Comparison of ENCODE assay signal across 15 mouse cellular contexts in genomic region chr16:35159991-35160390, GRCm38 (mm10). TPM values are rescaled to one million over a fixed set of nuclear protein-coding genes. Genes with fewer than 3 reads are reported as not detected.
A peak's percentile ranks its signal among the peaks of the same experiment; 100 is the strongest.
DNase-seq lines count a peak whose midpoint lies in the region; ATAC-seq and TF ChIP-seq lines count a peak whose summit lies in the region.
"Had no signal": no experiment of that assay in that cellular context is flagged by ENCODE, and none has a peak within 500 bp of the region (broad histone marks: within the 10 kb centered on the region; RNA-seq: fewer than 3 reads in every experiment).

No protein-coding gene starts in this region.

- H3K9me3 ChIP-seq in limb, embryonic 12.5 days = no peaks in the 10 kb centered on the region
- H3K9me3 ChIP-seq in limb, embryonic 10.5 days (replicated peaks) = no peaks in the 10 kb centered on the region
- no peaks in the 10 kb centered on the region for H3K9me3 ChIP-seq in hindbrain, postnatal 0 days (ENCODE audit: low read length)
- no peaks in the 10 kb centered on the region for H3K9me3 ChIP-seq in liver, embryonic 12.5 days (replicated peaks)
- H3K9me3 ChIP-seq: embryonic facial prominence, embryonic 12.5 days had no signal

- no peaks in the 10 kb centered on the region for H3K36me3 ChIP-seq in limb, embryonic 12.5 days
- no peaks in the 10 kb centered on the region for H3K36me3 ChIP-seq in limb, embryonic 10.5 days
- no peaks in the 10 kb centered on the region for H3K36me3 ChIP-seq in hindbrain, postnatal 0 days (ENCODE audit: insufficient read depth, low read length)
- no peaks in the 10 kb centered on the region for H3K36me3 ChIP-seq in liver, embryonic 12.5 days
- H3K36me3 ChIP-seq: embryonic facial prominence, embryonic 12.5 days had no signal

- H3K4me2 ChIP-seq in limb, embryonic 12.5 days = 0 out of 2 replicates have a peak overlapping the region, but pooled peaks have one; percentile 5
- H3K4me2 ChIP-seq in hindbrain, postnatal 0 days (ENCODE audit: low read depth, low read length) = peak overlapping the region; percentile 91
- no peak overlapping the region for H3K4me2 ChIP-seq in liver, embryonic 12.5 days
- H3K4me2 ChIP-seq: embryonic facial prominence, embryonic 12.5 days; liver, embryonic 11.5 days had no signal

- no peak overlapping the region for H3K4me3 ChIP-seq in limb, embryonic 12.5 days (replicated peaks)
- no peak overlapping the region for H3K4me3 ChIP-seq in limb, embryonic 10.5 days
- peak overlapping the region; percentile 10; the same call in 1 of the 2 replicates for H3K4me3 ChIP-seq in hindbrain, postnatal 0 days (ENCODE audit: low read length)
- H3K4me3 ChIP-seq in liver, embryonic 12.5 days = no peak overlapping the region
- H3K4me3 ChIP-seq: embryonic facial prominence, embryonic 12.5 days had no signal

- 65% methylated on average over 4 of the region's 4 CpGs for WGBS in limb, embryonic 12.5 days
- WGBS in limb, embryonic 10.5 days = 82% methylated on average over 4 of the region's 4 CpGs
- 38% methylated on average over 4 of the region's 4 CpGs for WGBS in hindbrain, postnatal 0 days
- 56% methylated on average over 4 of the region's 4 CpGs for WGBS in liver, embryonic 12.5 days (ENCODE audit: insufficient replicate concordance)

- ATAC-seq in frontal cortex, adult (ENCODE audit: low TSS enrichment) = peak; percentile 31
- ATAC-seq in limb, embryonic 12.5 days (ENCODE audit: insufficient number of reproducible peaks, insufficient read depth, low FRiP score, low TSS enrichment, low read depth) = no peak
- ATAC-seq in hindbrain, postnatal 0 days = no peak
- ATAC-seq in liver, embryonic 12.5 days = no peak
- ATAC-seq: inflammation-experienced regulatory T-cells, adult 6 months had no signal

- peaks cover 30% of the 10 kb centered on the region for H3K27me3 ChIP-seq in limb, embryonic 12.5 days
- H3K27me3 ChIP-seq in limb, embryonic 10.5 days (ENCODE audit: low read depth, poor library complexity, severe bottlenecking) = peaks cover 43% of the 10 kb centered on the region
- no peaks in the 10 kb centered on the region for H3K27me3 ChIP-seq in hindbrain, postnatal 0 days (ENCODE audit: insufficient read depth, low read length)
- peaks cover 86% of the 10 kb centered on the region for H3K27me3 ChIP-seq in liver, embryonic 12.5 days (replicated peaks)

- no peak overlapping the region for H3K9ac ChIP-seq in limb, embryonic 12.5 days (replicated peaks)
- no peak overlapping the region for H3K9ac ChIP-seq in hindbrain, postnatal 0 days (replicated peaks; ENCODE audit: low read length)
- no peak overlapping the region for H3K9ac ChIP-seq in liver, embryonic 12.5 days
- H3K9ac ChIP-seq: embryonic facial prominence, embryonic 12.5 days had no signal

- DNase-seq in frontal cortex, postnatal 14 days (ENCODE audit: low spot score in 2 of 2) = no peak
- no peak for DNase-seq in limb, embryonic 10.5 days (ENCODE audit: low spot score)
- DNase-seq in hindbrain, postnatal 0 days (ENCODE audit: low spot score) = peak; percentile 75
- DNase-seq in right cerebral cortex, postnatal 10 days (ENCODE audit: low spot score in 2 of 2) = peak; percentile 64 to 88
- DNase-seq in cerebellum, adult 9-10 months = no peak
- DNase-seq: cerebellum, adult 11 months; gastrocnemius, adult 2 months; lung, postnatal 4 days; thymus, postnatal 25 days had no signal

- no peak for TF ChIP-seq CTCF in hindbrain, postnatal 0 days (IDR thresholded peaks at IDR 0.05; ENCODE audit: low read depth)

- peaks cover 53% of the 10 kb centered on the region for H3K4me1 ChIP-seq in limb, embryonic 12.5 days (replicated peaks)
- H3K4me1 ChIP-seq in limb, embryonic 10.5 days = peaks cover 38% of the 10 kb centered on the region
- peaks cover 48% of the 10 kb centered on the region for H3K4me1 ChIP-seq in hindbrain, postnatal 0 days (ENCODE audit: insufficient read depth, low read length)
- H3K4me1 ChIP-seq in liver, embryonic 12.5 days = peaks cover 13% of the 10 kb centered on the region

- H3K27ac ChIP-seq in limb, embryonic 12.5 days = no peak overlapping the region
- H3K27ac ChIP-seq in limb, embryonic 10.5 days = no peak overlapping the region
- no peak overlapping the region for H3K27ac ChIP-seq in hindbrain, postnatal 0 days
- H3K27ac ChIP-seq in liver, embryonic 12.5 days = no peak overlapping the region
- H3K27ac ChIP-seq: embryonic facial prominence, embryonic 12.5 days; gastrocnemius, adult 2 months had no signal

RNA-seq across cellular contexts. Expression of gene Adcy5, which starts 5.3 kb away (rescaled TPM):
- 2.2 and 2.7 TPM in 2 replicates for polyA plus RNA-seq in limb, embryonic 12.5 days (2016; fragmentation: Nextera tagmentation; extraction: Ambion mirVana)
- 0.41 and 0.63 TPM in 2 replicates for polyA plus RNA-seq in limb, embryonic 10.5 days (2016; fragmentation: Nextera tagmentation; extraction: Ambion mirVana)
- total RNA-seq in hindbrain, postnatal 0 days (2014; rRNA removed) = 82.7 and 85.5 TPM in 2 replicates
- polyA plus RNA-seq in hindbrain, postnatal 0 days (2015; fragmentation: Nextera tagmentation; extraction: Ambion mirVana) = 5.7 and 6.3 TPM in 2 replicates
- polyA plus RNA-seq in liver, embryonic 12.5 days (2016; fragmentation: Nextera tagmentation; extraction: Ambion mirVana) = 0.20 and 0.27 TPM in 2 replicates

Comparison
In these comparisons a context has a peak if more than half of its experiments do, and no peak if none do; other contexts are left out.
1. DNase-seq: peak in hindbrain, postnatal 0 days (single experiment) and right cerebral cortex, postnatal 10 days (2 of 2); none in frontal cortex, postnatal 14 days (0 of 2), limb, embryonic 10.5 days (single experiment) and cerebellum, adult 9-10 months (single experiment).